In the genomic region with DNA sequence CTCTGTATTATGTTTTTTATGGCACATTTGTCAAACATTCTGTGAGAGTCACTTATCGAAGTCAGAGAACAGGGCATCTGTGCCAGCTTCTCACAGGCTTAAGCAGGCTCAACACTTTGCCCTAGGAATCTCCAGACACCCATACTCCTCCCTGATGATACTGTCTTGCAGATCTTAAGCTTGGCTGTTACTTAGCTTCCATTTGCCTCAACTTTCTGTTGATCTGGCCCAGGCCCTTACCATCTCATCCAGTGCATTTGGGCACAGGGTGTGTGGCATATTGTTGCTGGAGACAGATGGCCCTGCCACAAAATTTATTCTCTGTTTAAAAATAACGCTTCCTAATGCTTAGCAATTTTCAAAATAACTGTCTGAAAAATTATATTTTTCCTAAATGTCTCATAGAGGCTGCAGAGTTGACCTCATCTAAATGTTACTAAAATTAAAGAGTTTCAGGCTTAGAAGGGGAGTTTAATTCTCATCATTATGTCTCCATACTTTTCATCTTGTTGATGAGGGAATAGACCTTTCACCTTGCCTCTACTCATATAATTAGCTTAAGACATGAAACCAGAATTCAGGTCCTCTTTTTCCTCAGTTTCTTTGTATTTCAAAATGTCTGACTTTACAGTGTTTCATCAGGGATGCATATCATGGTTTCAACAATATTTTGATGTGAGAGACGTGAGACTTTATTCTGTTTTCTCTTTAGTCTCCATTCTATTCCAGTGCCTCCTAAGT, we compare ENCODE assay signal across 20 mouse cellular contexts.
DNase-seq lines count a peak whose midpoint lies in the region; ATAC-seq and TF ChIP-seq lines count a peak whose summit lies in the region.
"Had no signal": no experiment of that assay in that cellular context is flagged by ENCODE, and none has a peak within 500 bp of the region (broad histone marks: within the 10 kb centered on the region; RNA-seq: fewer than 3 reads in every experiment).

No protein-coding gene starts in this region.

- H3K9ac ChIP-seq in forebrain, embryonic 11.5 days (ENCODE audit: low read length) = no peak overlapping the region
- H3K9ac ChIP-seq in midbrain, postnatal 0 days (replicated peaks; ENCODE audit: low read length, poor library complexity, severe bottlenecking) = no peak overlapping the region
- no peak overlapping the region for H3K9ac ChIP-seq in liver, embryonic 11.5 days (ENCODE audit: low read depth, low read length)
- H3K9ac ChIP-seq: embryonic facial prominence, embryonic 13.5 days; heart, embryonic 15.5 days; hindbrain, embryonic 15.5 days; intestine, embryonic 15.5 days; limb, embryonic 15.5 days had no signal

- H3K27me3 ChIP-seq in forebrain, embryonic 11.5 days (ENCODE audit: control insufficient read depth, insufficient read depth, low read length) = no peaks in the 10 kb centered on the region
- H3K27me3 ChIP-seq in midbrain, postnatal 0 days (ENCODE audit: insufficient read depth, low read length) = no peaks in the 10 kb centered on the region
- no peaks in the 10 kb centered on the region for H3K27me3 ChIP-seq in liver, embryonic 11.5 days (replicated peaks; ENCODE audit: control insufficient read depth, insufficient read depth, low read length)
- H3K27me3 ChIP-seq: embryonic facial prominence, embryonic 13.5 days; heart, embryonic 15.5 days; hindbrain, embryonic 15.5 days; intestine, embryonic 15.5 days; limb, embryonic 15.5 days had no signal

- peak; percentile 56 for DNase-seq in brain, embryonic 18.5 days (ENCODE audit: low read depth, low spot score)
- DNase-seq in forebrain, embryonic 11.5 days (ENCODE audit: low spot score) = no peak
- DNase-seq in layer of hippocampus, adult 11-12 months (ENCODE audit: low spot score) = peak; percentile 42
- peak; percentile 70 to 86 for DNase-seq in layer of hippocampus, postnatal 14 days (ENCODE audit: low spot score in 2 of 2)
- DNase-seq in adrenal gland, postnatal 25 days = no peak
- DNase-seq in midbrain, postnatal 0 days (ENCODE audit: low spot score) = no peak
- DNase-seq in liver, embryonic 11.5 days (ENCODE audit: low spot score) = no peak
- DNase-seq: adrenal gland, adult 8-10 months; gastrocnemius, postnatal 14 days; heart, adult 18-20 months; heart, postnatal 4 days; kidney, adult 9 months; kidney, postnatal 4 days; lung, postnatal 14 days; thymus, postnatal 36 days had no signal

- WGBS in forebrain, embryonic 11.5 days = 66% methylated on average over 3 of the region's 3 CpGs
- 69% methylated on average over 3 of the region's 3 CpGs for WGBS in midbrain, postnatal 0 days
- WGBS in liver, embryonic 11.5 days = 72% methylated on average over 3 of the region's 3 CpGs

- H3K27ac ChIP-seq in forebrain, embryonic 11.5 days (ENCODE audit: low read depth, low read length) = peak overlapping the region; percentile 46; the same call in 1 of the 2 replicates
- no peak overlapping the region for H3K27ac ChIP-seq in midbrain, postnatal 0 days (ENCODE audit: low read depth, low read length)
- no peak overlapping the region for H3K27ac ChIP-seq in liver, embryonic 11.5 days (ENCODE audit: low read depth, low read length)
- H3K27ac ChIP-seq: embryonic facial prominence, embryonic 13.5 days; heart, embryonic 15.5 days; hindbrain, embryonic 15.5 days; intestine, embryonic 15.5 days; limb, embryonic 15.5 days had no signal

- no peak for TF ChIP-seq CTCF in midbrain, postnatal 0 days (IDR thresholded peaks at IDR 0.05)

- no peak overlapping the region for H3K4me3 ChIP-seq in forebrain, embryonic 11.5 days (ENCODE audit: low read depth, low read length)
- H3K4me3 ChIP-seq in midbrain, postnatal 0 days (ENCODE audit: low read depth, low read length) = no peak overlapping the region
- H3K4me3 ChIP-seq in liver, embryonic 11.5 days (ENCODE audit: low read depth, low read length) = no peak overlapping the region
- H3K4me3 ChIP-seq: embryonic facial prominence, embryonic 13.5 days; heart, embryonic 15.5 days; hindbrain, embryonic 15.5 days; intestine, embryonic 15.5 days; limb, embryonic 15.5 days had no signal

- H3K9me3 ChIP-seq in forebrain, embryonic 11.5 days (ENCODE audit: control insufficient read depth, low read length) = no peaks in the 10 kb centered on the region
- H3K9me3 ChIP-seq in midbrain, postnatal 0 days (ENCODE audit: low read length) = no peaks in the 10 kb centered on the region
- no peaks in the 10 kb centered on the region for H3K9me3 ChIP-seq in liver, embryonic 11.5 days (ENCODE audit: control insufficient read depth, low read length)
- H3K9me3 ChIP-seq: embryonic facial prominence, embryonic 13.5 days; heart, embryonic 15.5 days; hindbrain, embryonic 15.5 days; intestine, embryonic 15.5 days; limb, embryonic 15.5 days had no signal

- no peak overlapping the region for H3K4me2 ChIP-seq in forebrain, embryonic 11.5 days (ENCODE audit: low read depth, low read length, severe bottlenecking)
- H3K4me2 ChIP-seq in midbrain, postnatal 0 days (ENCODE audit: low read depth, low read length, poor library complexity, severe bottlenecking) = no peak overlapping the region
- no peak overlapping the region for H3K4me2 ChIP-seq in liver, embryonic 11.5 days
- H3K4me2 ChIP-seq: embryonic facial prominence, embryonic 13.5 days; heart, embryonic 15.5 days; hindbrain, embryonic 15.5 days; intestine, embryonic 15.5 days; limb, embryonic 15.5 days had no signal

- H3K36me3 ChIP-seq in forebrain, embryonic 11.5 days (ENCODE audit: control insufficient read depth, insufficient read depth, low read length) = no peaks in the 10 kb centered on the region
- no peaks in the 10 kb centered on the region for H3K36me3 ChIP-seq in midbrain, postnatal 0 days (ENCODE audit: insufficient read depth, low read length)
- no peaks in the 10 kb centered on the region for H3K36me3 ChIP-seq in liver, embryonic 11.5 days (ENCODE audit: control insufficient read depth, insufficient read depth, low read length)
- H3K36me3 ChIP-seq: embryonic facial prominence, embryonic 13.5 days; heart, embryonic 15.5 days; hindbrain, embryonic 15.5 days; intestine, embryonic 15.5 days; limb, embryonic 15.5 days had no signal

- no peaks in the 10 kb centered on the region; the same call in 1 of the 2 replicates for H3K4me1 ChIP-seq in forebrain, embryonic 11.5 days (replicated peaks; ENCODE audit: control insufficient read depth, insufficient read depth, low read length)
- no peaks in the 10 kb centered on the region for H3K4me1 ChIP-seq in midbrain, postnatal 0 days (ENCODE audit: insufficient read depth, low read length)
- no peaks in the 10 kb centered on the region for H3K4me1 ChIP-seq in liver, embryonic 11.5 days (replicated peaks; ENCODE audit: control insufficient read depth, insufficient read depth, low read length)
- H3K4me1 ChIP-seq: embryonic facial prominence, embryonic 13.5 days; heart, embryonic 15.5 days; hindbrain, embryonic 15.5 days; intestine, embryonic 15.5 days; limb, embryonic 15.5 days had no signal

- peak; percentile 53 for ATAC-seq in forebrain, embryonic 11.5 days (replicated peaks; ENCODE audit: low FRiP score)
- ATAC-seq in midbrain, postnatal 0 days (ENCODE audit: low FRiP score) = no peak
- ATAC-seq in liver, embryonic 11.5 days (replicated peaks; ENCODE audit: low FRiP score) = no peak
- ATAC-seq: intestine, embryonic 15.5 days had no signal

Comparison
In these comparisons a context has a peak if more than half of its experiments do, and no peak if none do; other contexts are left out.
1. DNase-seq: peak in brain, embryonic 18.5 days (single experiment), layer of hippocampus, adult 11-12 months (single experiment) and layer of hippocampus, postnatal 14 days (2 of 2); none in forebrain, embryonic 11.5 days (single experiment), adrenal gland, postnatal 25 days (single experiment), midbrain, postnatal 0 days (single experiment) and liver, embryonic 11.5 days (single experiment).